Mouse (Mus musculus) neutrophil, adult 5-6 weeks (primary cell): ENCODE measurements around the gene Cacna1c. TPM values are rescaled to one million over a fixed set of nuclear protein-coding genes. Genes with fewer than 3 reads are reported as not detected.

Source experiments
- ATAC-seq: fragments of 151-379, 151-347 bp; 2 replicates; pipeline ENCODE4 v1.8.0; 2017; ENCODE audit warnings: mild to moderate bottlenecking, moderate TSS enrichment; ENCODE audit not compliant: insufficient number of reproducible peaks, poor library complexity, low FRiP score, severe bottlenecking; ENCODE audit errors: extremely low read depth
- total RNA-seq: library from RNA; stranded (forward); fragments of 200-1000 nt; gene quantifications from 2 replicates; pipeline ENCODE4 v1.2.3, GENCODE M21; 2017

Gene Cacna1c
- total RNA-seq, 1 experiment from 2014 or later, result 0.12 TPM

GRCm38 (mm10) chr6:119107856-119108465 is 88.3 kb downstream of the Cacna1c start:
- no peak for ATAC-seq

GRCm38 (mm10) chr6:119107140-119107855 is 88.9 kb downstream of the Cacna1c start:
- no peak for ATAC-seq

- ATAC-seq, result no peak
These were observed 89.5 kb downstream of the Cacna1c start for GRCm38 (mm10) chr6:119106726-119107125.

- no peak for ATAC-seq
These were observed 90.3 kb downstream of the Cacna1c start for GRCm38 (mm10) chr6:119105651-119106595.

GRCm38 (mm10) chr6:119104246-119104645 is 92.0 kb downstream of the Cacna1c start:
- ATAC-seq, result no peak

- no peak for ATAC-seq
These were observed 93.3 kb downstream of the Cacna1c start for GRCm38 (mm10) chr6:119102936-119103335.

- no peak for ATAC-seq
These were observed 96.9 kb downstream of the Cacna1c start for GRCm38 (mm10) chr6:119099333-119099732.

GRCm38 (mm10) chr6:119096481-119096880 is 99.7 kb downstream of the Cacna1c start:
- no peak for ATAC-seq

- ATAC-seq, result no peak
These were observed 101.1 kb downstream of the Cacna1c start for GRCm38 (mm10) chr6:119095081-119095480.

- ATAC-seq, result no peak
These were observed 107.0 kb downstream of the Cacna1c start for GRCm38 (mm10) chr6:119089173-119089572.

- no peak for ATAC-seq
These were observed 107.8 kb downstream of the Cacna1c start for GRCm38 (mm10) chr6:119088381-119088780.

- ATAC-seq, result no peak
These were observed 108.3 kb downstream of the Cacna1c start for GRCm38 (mm10) chr6:119087919-119088318.

GRCm38 (mm10) chr6:119085789-119086188 is 110.4 kb downstream of the Cacna1c start:
- no peak for ATAC-seq

- no peak for ATAC-seq
These were observed 111.7 kb downstream of the Cacna1c start for GRCm38 (mm10) chr6:119084532-119084931.

- no peak for ATAC-seq
These were observed 112.7 kb downstream of the Cacna1c start for GRCm38 (mm10) chr6:119083559-119083958.

- ATAC-seq, result no peak
These were observed 113.6 kb downstream of the Cacna1c start for GRCm38 (mm10) chr6:119082662-119083061.

- no peak for ATAC-seq
These were observed 114.6 kb downstream of the Cacna1c start for GRCm38 (mm10) chr6:119081650-119082049.

- no peak for ATAC-seq
These were observed 116.6 kb downstream of the Cacna1c start for GRCm38 (mm10) chr6:119079626-119080025.

GRCm38 (mm10) chr6:119078912-119079311 is 117.3 kb downstream of the Cacna1c start:
- ATAC-seq, result no peak
